Mouse (Mus musculus) cortical plate, adult 2 months (tissue): ENCODE results near the gene Tespa1.
A peak's percentile ranks its signal among the peaks of the same experiment; 100 is the strongest.
"Not testable (repeated sequence)": the region's sequence is repeated elsewhere in the genome, so short reads cannot be mapped to it uniquely, and the experiment has no call there.

Experiments used
- CTCF ChIP-seq: fragments of 200-500 bp; IDR thresholded peaks from 2 replicates; pipeline ENCODE4 v1.5.1; 2011; ENCODE audit warnings: mild to moderate bottlenecking, control low read depth, low read length; ENCODE audit not compliant: insufficient read depth; ENCODE audit errors: extremely low read depth
- POLR2A ChIP-seq: fragments of 200-500 bp; IDR thresholded peaks from 2 replicates; pipeline ENCODE4 v1.6.1; 2011; ENCODE audit warnings: mild to moderate bottlenecking, low read length, control low read depth; ENCODE audit not compliant: insufficient read depth; ENCODE audit errors: extremely low read depth

- TF ChIP-seq CTCF = peak; percentile 46; the same call in 1 of the 2 replicates
- TF ChIP-seq POLR2A = not testable (repeated sequence)
Observed at GRCm38 (mm10) chr10:130298748-130299147, 23.9 kb upstream of the Tespa1 start.
